Mouse (Mus musculus): Measurements from ENCODE around the gene Klf8.
"Not testable (repeated sequence)": the region's sequence is repeated elsewhere in the genome, so short reads cannot be mapped to it uniquely, and the experiment has no call there.

Klf8 gene

DNA sequence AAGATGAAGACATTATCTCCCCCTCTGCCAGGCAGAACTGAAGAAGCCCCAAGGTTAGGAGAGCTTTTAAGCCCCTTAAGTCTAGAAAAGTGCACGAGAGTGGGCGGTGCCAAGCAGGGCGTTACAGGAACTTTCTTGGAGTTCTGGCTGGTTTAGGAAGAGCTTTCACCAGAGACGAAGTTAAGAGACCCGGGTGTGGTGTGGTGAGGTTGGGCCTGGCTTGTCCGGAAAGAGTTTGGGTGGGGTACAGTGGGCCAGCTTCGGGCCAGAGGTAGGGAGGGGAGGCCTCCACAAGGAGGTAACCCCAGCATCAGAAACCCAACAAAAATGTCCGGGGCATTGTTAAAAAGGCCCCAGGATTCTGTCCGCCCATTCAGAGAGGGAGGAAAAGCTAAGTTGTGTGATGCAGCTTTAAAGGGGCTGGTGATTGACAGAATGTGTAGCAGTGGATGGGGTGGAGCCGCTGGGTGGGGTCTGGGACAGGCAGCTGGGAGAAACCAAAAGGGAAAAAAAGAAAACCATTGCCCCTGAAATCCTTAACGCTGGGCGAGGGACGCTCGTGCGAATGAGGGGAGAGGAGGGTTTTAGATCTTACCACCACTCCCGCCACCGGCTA is at the start of gene Klf8:
Gene Klf8, plus strand, starts transcription at position 163 of the 616 bp plus-strand sequence.
- DNase-seq: peak; percentile 49 to 52

DNA sequence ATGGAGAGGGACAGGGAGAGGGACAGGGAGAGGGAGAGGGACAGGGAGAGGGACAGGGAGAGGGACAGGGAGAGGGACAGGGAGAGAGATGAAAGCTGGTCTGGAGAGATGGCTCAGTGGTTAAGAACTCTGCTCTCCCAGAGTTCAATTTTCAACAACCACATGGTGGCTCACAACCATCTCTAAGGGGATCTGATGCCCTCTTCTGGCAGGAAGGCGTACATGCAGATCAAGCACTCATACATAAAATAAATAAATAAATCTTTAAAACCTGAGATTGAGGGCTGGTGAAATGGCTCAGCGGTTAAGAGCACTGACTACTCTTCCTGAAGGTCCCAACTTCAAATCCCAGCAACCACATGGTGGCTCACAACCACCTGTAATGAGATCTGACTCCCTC is 38.1 kb upstream of the Klf8 start:
- DNase-seq: peak; percentile 1 to 9

DNA sequence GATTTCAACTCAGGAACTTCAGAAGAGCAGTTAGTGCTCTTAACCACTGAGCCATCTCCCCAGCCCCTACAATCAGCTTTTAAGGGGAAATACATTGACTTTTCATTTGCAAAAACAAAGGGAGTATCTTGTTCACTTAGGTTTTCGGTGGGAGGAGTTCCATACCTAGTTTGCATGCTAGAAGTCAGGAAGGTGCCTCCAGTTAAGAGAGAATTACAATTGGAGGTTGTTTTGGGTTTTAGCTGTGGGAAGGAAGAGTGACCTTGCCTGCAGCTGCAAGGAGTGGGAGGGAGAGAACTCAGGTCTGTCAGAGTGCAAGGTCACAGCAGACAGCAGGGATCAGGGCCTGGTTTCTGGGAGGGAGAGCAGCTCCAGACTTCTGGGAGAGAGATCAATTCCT is 26.2 kb upstream of the Klf8 start:
- DNase-seq: no peak

DNA sequence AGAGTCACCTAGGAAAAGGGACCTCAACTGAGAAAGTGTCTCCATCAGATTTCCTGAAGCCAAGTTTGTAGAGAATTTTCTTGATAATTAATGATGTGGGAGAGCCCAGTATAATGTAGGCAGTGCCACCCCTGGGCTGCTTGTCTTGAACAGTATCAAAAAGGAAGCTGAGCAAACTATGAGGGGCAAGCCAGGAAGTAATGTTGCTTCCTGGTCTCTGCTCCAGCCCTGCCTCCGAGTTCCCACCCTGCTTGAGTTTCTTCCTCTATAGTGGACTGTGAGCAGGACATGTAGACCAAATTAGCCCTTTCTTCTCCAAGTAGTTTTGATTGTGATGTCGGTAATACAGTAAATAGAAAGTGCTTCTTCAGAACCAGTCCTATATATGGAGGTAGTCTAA is 6.0 kb upstream of the Klf8 start:
- no peak for DNase-seq

GRCm38 (mm10) chrX:153233255-153233654 is 4.0 kb upstream of the Klf8 start:
- peak; percentile 8 to 21 for DNase-seq

- DNase-seq: peak; percentile 72 to 77
These were observed 746 bp downstream of the Klf8 start for GRCm38 (mm10) chrX:153237920-153238504.

GRCm38 (mm10) chrX:153254256-153254655 is 17.0 kb downstream of the Klf8 start:
- no peak for DNase-seq

GRCm38 (mm10) chrX:153255504-153255903 is 18.2 kb downstream of the Klf8 start:
- DNase-seq: peak; percentile 2 to 8

GRCm38 (mm10) chrX:153282185-153282584 is 44.9 kb downstream of the Klf8 start:
- no peak for DNase-seq

GRCm38 (mm10) chrX:153311356-153311755 is 74.1 kb downstream of the Klf8 start:
- DNase-seq: no peak

- peak in 1 of 2 experiments; percentile 1 for DNase-seq
These were observed 85.8 kb downstream of the Klf8 start for GRCm38 (mm10) chrX:153323105-153323504.

DNA sequence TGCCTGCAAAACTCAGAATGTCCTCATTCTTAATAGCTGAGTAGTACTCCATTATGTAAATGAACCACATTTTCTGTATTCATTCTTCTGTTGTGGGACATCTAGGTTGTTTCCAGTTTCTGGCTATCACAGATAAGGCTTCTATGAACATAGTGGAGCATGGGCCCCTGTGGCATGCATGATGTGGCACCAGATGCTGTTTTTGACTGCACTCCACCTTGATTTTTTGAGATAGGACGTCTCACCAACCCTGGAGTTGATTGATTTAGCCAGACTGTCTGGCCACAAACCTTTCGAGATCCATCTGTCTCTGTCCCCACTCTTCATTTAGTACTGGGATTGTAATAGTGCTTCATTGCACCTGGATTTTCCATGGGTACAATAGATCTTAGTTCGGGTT is 96.9 kb downstream of the Klf8 start:
- not testable (repeated sequence) for DNase-seq

- DNase-seq: peak; percentile 36 to 49
These were observed 122.3 kb downstream of the Klf8 start for GRCm38 (mm10) chrX:153359331-153360215.

- DNase-seq: peak; percentile 21 to 22
These were observed 122.9 kb downstream of the Klf8 start for GRCm38 (mm10) chrX:153360216-153360590.

- peak in 1 of 2 experiments; percentile 3 for DNase-seq
These were observed 123.5 kb downstream of the Klf8 start for GRCm38 (mm10) chrX:153360666-153361269.

- DNase-seq: peak; percentile 63 to 68
These were observed 129.5 kb downstream of the Klf8 start for GRCm38 (mm10) chrX:153366754-153367153.

GRCm38 (mm10) chrX:153369780-153370179 is 132.5 kb downstream of the Klf8 start:
- DNase-seq: no peak

DNA sequence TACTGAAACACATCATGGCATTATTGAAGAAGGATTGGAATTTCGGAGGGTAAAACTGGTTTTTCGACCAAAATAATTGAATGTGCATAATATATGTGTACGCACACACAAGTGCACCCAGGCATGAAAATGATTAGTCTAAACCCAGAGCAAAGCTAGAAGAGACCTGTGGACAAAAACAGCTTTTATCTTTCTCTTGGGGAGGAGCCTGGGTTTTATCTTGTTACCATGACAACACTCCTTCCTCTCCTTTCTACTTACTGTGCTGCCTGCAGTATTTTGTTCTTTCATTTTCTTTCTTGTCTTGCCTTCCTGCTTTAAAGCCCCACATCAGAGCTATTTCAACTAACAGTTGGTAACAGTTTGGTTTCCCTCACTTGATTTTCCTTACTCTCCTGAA is 137.8 kb downstream of the Klf8 start:
- no peak for DNase-seq

DNA sequence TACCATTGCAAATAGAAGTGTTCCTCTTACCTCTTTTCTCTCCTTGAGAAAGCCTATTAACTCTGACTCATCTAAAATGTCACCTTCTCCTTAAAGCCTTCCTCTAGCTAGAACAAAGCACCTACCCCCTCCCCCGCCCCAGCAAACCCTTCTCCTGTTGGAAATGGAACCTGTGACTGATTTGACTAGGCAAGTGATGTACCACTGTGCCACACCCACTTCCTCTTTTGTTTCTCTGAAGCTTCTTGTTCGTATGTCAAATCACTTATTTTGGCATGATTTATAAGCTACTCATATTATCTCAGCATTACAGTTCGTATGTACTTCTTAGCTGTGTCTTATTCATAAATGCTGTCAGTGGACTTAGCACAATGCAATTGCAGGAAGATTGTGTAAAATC is 144.5 kb downstream of the Klf8 start:
- no peak for DNase-seq

- peak; percentile 32 to 42 for DNase-seq
These were observed 152.0 kb downstream of the Klf8 start for GRCm38 (mm10) chrX:153389291-153389690.

DNA sequence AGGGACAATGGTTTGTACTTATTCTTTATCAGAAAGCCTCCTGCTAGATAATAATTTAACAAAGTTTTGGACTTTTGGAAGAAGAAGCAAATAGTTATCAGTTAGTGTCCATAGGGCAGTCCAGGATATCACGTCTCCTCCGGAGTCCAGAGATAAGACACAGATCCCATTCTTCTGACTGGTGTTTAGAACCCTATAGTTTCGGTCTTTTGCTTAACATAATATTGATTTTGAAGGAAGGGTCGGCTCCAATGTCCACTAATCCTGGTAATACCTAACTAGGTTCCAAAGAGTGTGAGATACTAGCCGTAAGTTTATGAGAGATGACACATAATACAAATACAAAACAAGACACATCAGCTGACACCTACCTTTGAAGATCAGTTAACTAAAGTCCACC is 179.8 kb downstream of the Klf8 start:
- DNase-seq: no peak

DNA sequence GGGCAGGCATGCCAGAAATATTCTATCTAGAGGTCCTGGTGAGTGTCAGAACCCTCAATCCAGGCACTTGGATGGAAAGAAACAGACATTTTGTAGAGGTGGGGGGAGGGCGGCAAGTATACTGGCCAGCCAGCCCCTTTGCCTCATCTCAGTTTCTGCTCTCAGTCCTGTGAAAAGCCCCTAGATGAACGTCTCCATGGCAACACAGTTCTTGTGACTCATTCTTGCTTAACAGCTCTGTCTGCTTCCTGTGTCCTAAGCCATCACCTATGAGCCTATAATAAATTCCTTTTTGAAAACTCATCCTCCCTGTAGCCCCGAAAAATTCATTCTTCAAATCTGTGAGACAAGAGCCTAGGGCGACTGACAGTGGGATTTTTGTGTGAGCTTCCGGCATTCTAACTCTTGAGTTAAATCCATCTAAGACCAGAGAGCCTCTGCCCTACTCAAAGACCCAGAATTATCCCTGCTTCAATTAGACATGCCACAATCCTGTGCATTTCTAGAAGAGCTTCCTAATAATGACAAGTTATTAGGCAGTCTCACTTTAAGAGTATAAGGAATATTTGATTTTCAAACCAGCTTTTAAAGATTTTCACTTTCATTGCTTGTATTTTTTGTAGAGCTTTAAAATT is 196.5 kb downstream of the Klf8 start:
- peak; percentile 13 to 27 for DNase-seq

- DNase-seq: no peak
These were observed 202.3 kb downstream of the Klf8 start for GRCm38 (mm10) chrX:153439573-153439972.
